Comparison of ENCODE assay signal across 14 mouse cellular contexts in the genomic region with DNA sequence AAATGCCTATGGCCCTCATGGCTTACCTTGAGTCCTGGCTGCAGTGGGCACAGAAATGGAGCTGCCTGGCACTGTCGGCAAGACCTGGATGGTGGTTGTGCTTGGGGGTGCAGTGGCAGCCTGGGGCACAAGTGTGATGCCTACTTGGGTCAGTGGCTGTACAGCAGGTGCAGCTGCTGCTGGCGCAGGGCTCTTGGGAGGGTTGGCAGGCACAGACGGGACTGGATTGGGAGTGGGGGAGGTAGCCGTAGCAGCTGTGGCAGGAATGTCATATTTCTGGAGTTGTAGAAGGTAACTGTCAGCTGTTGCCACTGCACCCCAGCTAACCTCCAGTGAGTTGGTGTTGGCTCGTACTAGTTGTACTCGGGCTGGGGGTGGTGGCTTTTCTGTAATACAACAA.
"Had no signal": no experiment of that assay in that cellular context is flagged by ENCODE, and none has a peak within 500 bp of the region (broad histone marks: within the 10 kb centered on the region; RNA-seq: fewer than 3 reads in every experiment).

No protein-coding gene starts in this region.

- DNase-seq: kidney, adult 9 months; kidney, postnatal 14 days; kidney, postnatal 4 days; left cerebral cortex, postnatal 4 days; liver, embryonic 13.5 days; lung, adult 2 months; lung, postnatal 14 days; lung, postnatal 4 days; midbrain, embryonic 14.5 days; retina, postnatal 1 day; right cerebral cortex, postnatal 25 days; thymus, adult 2 months; thymus, postnatal 14 days; thymus, postnatal 4 days had no signal
